Mouse (Mus musculus): ENCODE measurements at regions not wholly inside any gene's neighbourhood (a gene's known extent, or its start where the extent isn't known, plus 50 kb on each side); places are given as distances from the start of the nearest gene placed in this dataset.

DNA sequence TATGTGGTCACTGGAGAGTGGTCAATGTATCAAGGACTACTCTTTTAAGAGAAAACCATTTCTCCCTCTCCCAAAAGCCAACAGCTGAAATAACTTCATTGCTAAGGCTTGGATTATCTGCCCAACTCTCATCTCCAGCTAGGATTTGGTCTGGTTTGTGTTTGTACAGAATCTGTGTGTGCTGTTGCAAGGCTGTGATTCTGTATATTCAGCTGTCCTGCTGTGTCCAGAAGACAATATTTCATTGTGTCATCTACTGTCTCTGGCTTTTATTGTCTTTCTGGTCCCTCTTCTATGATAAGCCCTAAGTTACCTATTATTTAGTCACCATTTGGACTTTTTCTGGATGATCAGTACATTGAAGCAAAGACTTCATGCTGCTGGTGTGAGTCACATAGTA is 110.9 kb downstream of the Cenpc1 start:
- DNase-seq (ENCODE audit: low read depth): no peak

DNA sequence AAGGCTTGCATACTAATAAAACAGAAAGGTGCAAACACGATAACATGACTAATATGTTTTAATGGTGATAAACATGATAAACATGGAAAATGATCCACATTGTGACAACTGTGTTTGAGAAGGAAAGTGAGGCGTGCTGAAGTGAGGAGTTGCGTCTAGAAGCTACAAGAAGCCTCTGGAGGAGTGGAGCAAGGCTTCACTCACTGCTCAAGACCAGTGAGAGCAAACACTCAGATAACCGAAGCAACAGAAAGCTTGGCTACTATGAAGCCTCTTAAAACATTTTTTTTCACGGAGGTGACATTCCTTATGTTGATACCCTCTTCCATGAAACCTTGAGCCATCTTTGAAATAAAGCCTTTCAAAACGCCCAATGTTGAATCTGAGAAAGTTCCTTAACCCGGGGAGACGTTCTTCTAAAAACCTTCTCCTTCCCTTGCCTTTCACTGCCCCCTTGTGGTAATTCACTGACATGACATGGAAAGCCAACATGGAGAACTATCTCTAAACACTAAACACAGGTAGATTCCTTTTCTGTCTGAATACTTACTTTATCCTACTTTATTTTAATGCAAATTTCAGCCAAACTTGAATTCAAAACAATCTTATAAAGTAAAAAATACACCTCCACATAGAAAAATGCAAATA is 128.6 kb downstream of the Cenpc1 start:
- DNase-seq (ENCODE audit: low read depth): peak; percentile 2

GRCm38 (mm10) chr5:85918288-85918687 is 147.1 kb downstream of the Cenpc1 start:
- DNase-seq (ENCODE audit: low read depth): no peak

GRCm38 (mm10) chr5:85915000-85915399 is 150.4 kb downstream of the Cenpc1 start:
- DNase-seq (ENCODE audit: low read depth): no peak

- DNase-seq (ENCODE audit: low read depth): no peak
Observed at GRCm38 (mm10) chr5:85896452-85896851, 168.9 kb downstream of the Cenpc1 start.

DNA sequence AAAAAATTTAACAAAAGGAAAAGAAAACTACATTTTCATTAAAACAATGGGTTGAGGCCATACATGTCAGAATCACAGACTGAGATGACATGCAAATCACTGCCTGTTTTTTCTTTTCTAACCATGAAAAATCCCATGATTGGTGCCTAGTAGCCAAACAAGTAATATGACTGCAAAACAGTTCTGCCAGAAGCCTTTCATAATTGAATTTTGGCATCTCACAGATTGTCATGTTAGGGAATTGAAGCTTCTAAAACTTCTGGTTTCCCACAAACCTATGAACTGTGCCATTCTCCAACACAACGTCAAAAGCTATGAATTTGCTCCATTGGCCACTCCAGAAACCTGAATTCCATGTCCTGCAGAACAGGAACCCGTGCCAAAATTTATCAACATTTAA is 169.6 kb downstream of the Cenpc1 start:
- no peak for DNase-seq (ENCODE audit: low read depth)

DNA sequence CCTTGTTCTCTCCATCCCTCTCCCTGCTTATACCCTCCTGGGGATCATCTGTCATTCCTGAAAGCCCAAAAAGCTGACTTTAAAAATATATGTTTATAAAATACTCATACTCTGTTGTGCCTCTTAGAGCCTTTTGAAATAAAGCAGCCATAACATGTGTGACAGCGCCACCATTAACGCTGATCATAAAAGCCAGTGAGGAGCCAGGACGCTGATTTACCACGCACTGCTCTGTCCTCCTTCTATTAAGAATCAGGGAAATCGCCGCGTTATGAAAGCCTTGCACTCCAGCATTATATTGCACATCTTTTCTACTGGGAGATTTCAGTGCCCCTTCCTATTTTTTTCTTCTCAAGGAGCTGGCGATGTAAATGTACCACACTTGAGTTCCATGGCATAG is 195.1 kb downstream of the Cenpc1 start:
- no peak for DNase-seq (ENCODE audit: low read depth)

DNA sequence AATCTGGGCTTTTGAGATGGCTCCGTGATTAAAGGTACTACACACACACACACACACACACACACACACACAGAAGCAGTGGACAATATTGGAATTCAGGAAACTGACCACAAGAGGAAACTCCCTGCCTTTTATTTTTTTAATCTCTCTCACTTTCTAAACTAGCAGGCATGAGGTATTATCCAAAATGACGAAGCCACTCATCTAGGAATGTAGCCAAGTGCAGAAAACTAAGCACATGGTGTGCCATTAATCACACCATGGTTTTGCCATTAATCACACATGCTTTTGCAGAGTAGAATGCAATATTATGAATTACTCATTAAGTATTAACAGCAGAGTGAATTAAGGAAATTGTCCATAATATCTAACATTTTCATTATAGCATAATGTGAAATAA is 232.8 kb downstream of the Cenpc1 start:
- no peak for DNase-seq (ENCODE audit: low read depth)

GRCm38 (mm10) chr5:85795531-85796197 is 269.7 kb downstream of the Cenpc1 start:
- DNase-seq (ENCODE audit: low read depth): no peak

DNA sequence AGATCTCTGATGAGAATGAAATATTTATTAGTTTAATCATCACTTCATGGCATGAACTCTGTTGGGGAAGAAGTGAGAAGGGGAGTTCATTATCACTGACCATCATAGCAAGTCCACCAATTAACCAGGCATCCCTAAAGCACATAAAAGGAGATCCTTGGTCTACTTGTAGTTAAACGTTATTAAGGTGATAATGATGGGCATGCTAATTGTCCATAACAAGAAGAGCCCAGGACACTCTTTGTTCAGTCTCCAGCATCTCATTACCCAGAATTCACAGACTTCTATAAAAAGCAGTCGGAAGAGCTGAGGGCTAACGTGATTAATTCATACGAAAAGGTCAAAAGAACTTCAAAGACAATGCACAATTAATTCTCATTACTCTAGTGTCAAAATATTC is 272.2 kb downstream of the Cenpc1 start:
- DNase-seq (ENCODE audit: low read depth): no peak

GRCm38 (mm10) chr5:85780730-85781454 is 284.5 kb downstream of the Cenpc1 start:
- no peak for DNase-seq (ENCODE audit: low read depth)

GRCm38 (mm10) chr5:85780017-85780416 is 285.4 kb downstream of the Cenpc1 start:
- DNase-seq (ENCODE audit: low read depth): no peak

- no peak for DNase-seq (ENCODE audit: low read depth)
Observed at GRCm38 (mm10) chr5:85779205-85779604, 286.2 kb downstream of the Cenpc1 start.

DNA sequence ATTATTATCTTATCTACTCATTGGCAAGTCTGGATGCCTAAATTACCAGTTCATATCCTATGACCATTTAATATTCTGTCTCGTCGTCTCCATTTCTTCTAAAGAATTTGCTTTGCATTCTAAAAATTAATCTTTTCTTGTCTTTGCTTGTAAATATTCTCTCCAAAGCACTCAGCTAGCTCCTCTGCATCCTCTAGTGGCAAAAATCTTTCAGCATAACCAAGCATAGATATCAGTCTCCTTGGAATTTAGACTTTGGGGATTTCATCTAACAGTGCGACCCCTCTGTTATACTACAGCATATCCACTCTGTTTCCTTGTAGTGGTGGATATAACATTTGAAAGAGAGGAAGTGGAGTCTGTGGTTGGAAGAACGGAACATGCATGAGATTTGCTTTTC is 292.7 kb downstream of the Cenpc1 start:
- DNase-seq (ENCODE audit: low read depth): no peak

DNA sequence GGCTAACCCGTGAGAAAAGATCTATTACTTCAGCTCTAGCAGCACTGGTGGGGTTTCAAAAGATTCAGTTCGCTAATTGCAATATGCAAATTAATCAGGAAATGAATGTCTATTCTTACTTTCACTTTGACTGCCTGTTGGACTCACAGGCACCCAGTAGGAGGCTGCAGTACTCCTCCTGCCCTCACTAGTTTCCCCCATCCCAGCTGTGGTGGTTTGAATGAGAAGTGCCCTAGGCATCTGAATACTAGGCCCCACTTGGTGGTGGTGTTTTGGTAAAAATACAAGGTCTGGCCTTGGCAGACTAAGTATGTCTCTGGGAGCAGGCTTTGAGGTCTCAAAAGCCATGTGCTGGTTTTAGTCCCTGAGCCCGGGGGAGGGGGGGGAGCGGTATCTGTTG is 293.3 kb downstream of the Cenpc1 start:
- DNase-seq (ENCODE audit: low read depth): peak; percentile 25

- DNase-seq (ENCODE audit: low read depth): no peak
Observed at GRCm38 (mm10) chr5:85767157-85767556, 298.2 kb downstream of the Cenpc1 start.

DNA sequence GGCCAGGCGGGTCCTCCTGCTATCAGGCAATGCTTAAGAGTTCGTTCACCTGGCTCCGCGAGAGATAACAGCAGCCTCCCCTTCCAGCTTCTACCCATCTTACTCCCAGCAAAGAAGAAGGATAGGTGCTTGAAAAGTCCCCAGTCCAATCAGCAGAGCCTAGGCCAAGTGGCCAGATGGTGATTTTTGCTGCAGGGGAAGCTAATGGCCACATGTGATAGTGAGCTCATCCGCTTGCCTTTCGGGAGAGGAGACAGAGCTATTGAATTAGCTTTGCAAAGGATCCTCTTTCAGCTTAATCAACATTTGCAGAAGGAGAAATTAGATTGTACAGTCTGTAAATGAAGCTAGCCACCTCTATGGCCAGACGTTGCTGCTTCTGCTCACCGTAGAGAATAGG is 308.7 kb downstream of the Cenpc1 start:
- DNase-seq (ENCODE audit: low read depth): no peak

- no peak for DNase-seq (ENCODE audit: low read depth)
Observed at GRCm38 (mm10) chr5:85754227-85754626, 311.2 kb downstream of the Cenpc1 start.

GRCm38 (mm10) chr5:85753109-85753508 is 312.3 kb downstream of the Cenpc1 start:
- DNase-seq (ENCODE audit: low read depth): no peak

DNA sequence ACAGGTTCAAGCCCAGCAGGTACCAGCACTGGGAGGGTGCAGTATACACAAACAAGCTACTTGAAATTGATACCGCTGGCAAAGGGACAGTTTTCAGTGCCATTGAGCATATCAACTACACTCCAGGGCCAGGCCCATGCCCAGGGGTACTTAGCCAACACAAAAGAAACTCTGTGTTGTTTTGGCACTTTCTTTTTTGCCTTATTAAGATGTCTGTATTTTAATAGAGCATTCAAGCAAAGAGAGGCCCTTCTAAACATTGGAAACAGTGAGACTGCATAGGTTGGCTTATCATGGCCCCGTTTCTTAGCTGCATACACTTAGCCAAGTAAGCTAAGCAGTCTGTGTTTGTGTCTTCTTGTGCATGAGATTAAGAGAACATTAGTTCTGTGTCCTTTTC is 313.7 kb downstream of the Cenpc1 start:
- no peak for DNase-seq (ENCODE audit: low read depth)

GRCm38 (mm10) chr5:85750893-85751292 is 314.5 kb downstream of the Cenpc1 start:
- no peak for DNase-seq (ENCODE audit: low read depth)

DNA sequence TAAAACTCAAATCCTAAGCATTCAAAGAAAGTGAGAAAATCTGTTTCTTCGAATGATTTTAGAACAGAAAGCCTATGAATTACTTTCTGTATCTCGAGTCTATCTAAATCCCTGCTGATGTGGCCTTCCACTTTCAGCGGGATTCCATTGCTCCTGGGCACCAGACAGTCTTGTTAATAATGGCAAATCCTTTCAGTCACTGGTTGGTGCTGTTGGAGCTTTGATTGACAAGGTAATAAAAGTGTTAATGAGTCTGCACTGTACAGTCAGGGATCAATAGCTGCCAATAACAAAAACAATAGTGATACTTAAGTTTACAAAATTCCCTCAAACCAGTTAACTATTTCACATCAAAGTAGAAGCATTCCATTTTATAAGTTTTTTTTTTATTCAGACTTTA is 335.8 kb downstream of the Cenpc1 start:
- no peak for DNase-seq (ENCODE audit: low read depth)

GRCm38 (mm10) chr5:85707345-85707744 is 358.0 kb downstream of the Cenpc1 start:
- no peak for DNase-seq (ENCODE audit: low read depth)

Data from naive thymus-derived CD4-positive, alpha-beta T cell, adult 2 months (primary cell).